Mouse (Mus musculus): ENCODE results near the gene Fpr3. TPM values are rescaled to one million over a fixed set of nuclear protein-coding genes. Genes with fewer than 3 reads are reported as not detected.

Fpr3 gene
- polyA plus RNA-seq, 1 experiment from 2014 or later: not detected

GRCm38 (mm10) chr17:17849906-17850712 lies 37.5 kb upstream of the Fpr3 start:
- H3K9ac ChIP-seq (ENCODE audit: low read length): no peak overlapping the region
- H3K36me3 ChIP-seq (ENCODE audit: control insufficient read depth, insufficient read depth): no peaks in the 10 kb centered on the region
- 25% methylated on average over 55 of the region's 55 CpGs for WGBS
- H3K4me2 ChIP-seq (ENCODE audit: low read depth, low read length): peak overlapping the region; percentile 20
- peaks cover 8% of the 10 kb centered on the region for H3K27me3 ChIP-seq (ENCODE audit: control insufficient read depth, insufficient read depth, low read length)
- H3K9me3 ChIP-seq (replicated peaks; ENCODE audit: control insufficient read depth, low read length): no peaks in the 10 kb centered on the region
- no peak for ATAC-seq (replicated peaks; ENCODE audit: extremely low read depth, insufficient read depth, low FRiP score)
- H3K4me1 ChIP-seq (ENCODE audit: control insufficient read depth, insufficient read depth, low read length): peaks cover 2% of the 10 kb centered on the region; the same call in 1 of the 2 replicates
- no peak overlapping the region for H3K27ac ChIP-seq (ENCODE audit: low read length)
- H3K4me3 ChIP-seq (ENCODE audit: low read length): no peak overlapping the region

DNA sequence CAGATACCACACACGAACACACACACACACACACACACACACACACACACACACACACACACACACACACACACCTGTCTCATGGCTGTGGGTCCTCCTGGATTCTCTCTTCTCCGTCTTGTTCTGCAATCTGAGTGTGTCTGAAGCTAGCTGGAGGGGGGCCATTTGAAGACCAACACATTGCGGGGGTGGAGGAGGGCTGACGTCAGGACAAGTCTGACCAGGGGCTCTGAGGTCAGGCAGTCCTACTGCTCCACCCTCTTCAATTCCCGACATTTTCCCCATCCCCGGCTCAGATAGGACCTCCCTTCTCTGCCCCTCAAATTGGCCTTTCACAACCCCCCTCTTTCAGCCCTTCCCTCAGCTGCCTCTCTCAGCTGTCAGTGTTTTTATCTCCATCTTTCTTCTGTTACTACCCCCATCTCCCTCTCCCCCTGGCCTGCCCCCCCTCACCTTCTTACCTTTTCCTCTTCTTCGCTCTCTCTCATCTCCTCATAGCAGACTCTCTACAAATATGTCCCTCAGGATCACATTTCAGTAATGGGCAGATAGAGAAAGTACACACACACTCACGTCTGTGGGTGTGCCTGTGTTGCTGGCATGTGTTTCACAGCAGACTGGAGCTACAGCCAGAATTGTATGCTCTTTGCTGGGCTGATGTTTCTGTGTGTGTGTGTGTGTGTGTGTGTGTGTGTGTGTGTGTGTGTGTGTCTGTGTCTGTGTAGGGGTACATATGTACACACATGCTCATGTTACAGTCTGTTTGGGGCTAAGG lies 32.4 kb upstream of the Fpr3 start, which contains the start of gene Has1:
Has1 (minus strand) TSS at position 142 of the 775 bp plus-strand sequence.
- Histone ChIP-seq H3K36me3 (ENCODE audit: control insufficient read depth, insufficient read depth) (no peaks in the 10 kb centered on the region), H3K9ac (ENCODE audit: low read length) (no peak within 1 kb of the TSS), H3K4me3 (ENCODE audit: low read length) (no peak within 1 kb of the TSS), H3K27ac (ENCODE audit: low read length) (no peak within 1 kb of the TSS), H3K4me2 (ENCODE audit: low read depth, low read length) (no peak within 1 kb of the TSS), H3K4me1 (ENCODE audit: control insufficient read depth, insufficient read depth, low read length) (no peaks in the 10 kb centered on the region; the same call in 1 of the 2 replicates), H3K9me3 (replicated peaks; ENCODE audit: control insufficient read depth, low read length) (no peaks in the 10 kb centered on the region), H3K27me3 (ENCODE audit: control insufficient read depth, insufficient read depth, low read length) (0 out of 2 replicates have a peak, but pooled peaks cover under 1% of the 10 kb centered on the region)
- WGBS: 44% methylated on average over 8 of the region's 8 CpGs
- no peak for ATAC-seq (replicated peaks; ENCODE audit: extremely low read depth, insufficient read depth, low FRiP score)

GRCm38 (mm10) chr17:17856612-17857011 lies 31.0 kb upstream of the Fpr3 start:
- Histone ChIP-seq H3K36me3 (ENCODE audit: control insufficient read depth, insufficient read depth) (no peaks in the 10 kb centered on the region), H3K27me3 (ENCODE audit: control insufficient read depth, insufficient read depth, low read length) (no peaks in the 10 kb centered on the region), H3K27ac (ENCODE audit: low read length) (no peak overlapping the region), H3K9me3 (replicated peaks; ENCODE audit: control insufficient read depth, low read length) (no peaks in the 10 kb centered on the region), H3K4me2 (ENCODE audit: low read depth, low read length) (no peak overlapping the region), H3K4me1 (ENCODE audit: control insufficient read depth, insufficient read depth, low read length) (no peaks in the 10 kb centered on the region), H3K4me3 (ENCODE audit: low read length) (no peak overlapping the region), H3K9ac (ENCODE audit: low read length) (no peak overlapping the region)
- 58% methylated on average over 1 of the region's 1 CpGs for WGBS
- no peak for ATAC-seq (replicated peaks; ENCODE audit: extremely low read depth, insufficient read depth, low FRiP score)

- no peak for ATAC-seq (replicated peaks; ENCODE audit: extremely low read depth, insufficient read depth, low FRiP score)
Observed at GRCm38 (mm10) chr17:17857446-17857845, 30.2 kb upstream of the Fpr3 start.

GRCm38 (mm10) chr17:17860110-17860509 lies 27.5 kb upstream of the Fpr3 start:
- no peaks in the 10 kb centered on the region for H3K9me3 ChIP-seq (replicated peaks; ENCODE audit: control insufficient read depth, low read length)
- H3K4me1 ChIP-seq (ENCODE audit: control insufficient read depth, insufficient read depth, low read length): no peaks in the 10 kb centered on the region
- H3K9ac ChIP-seq (ENCODE audit: low read length): no peak overlapping the region
- H3K27ac ChIP-seq (ENCODE audit: low read length): no peak overlapping the region
- ATAC-seq (replicated peaks; ENCODE audit: extremely low read depth, insufficient read depth, low FRiP score): no peak
- peaks cover 3% of the 10 kb centered on the region; the same call in 1 of the 2 replicates for H3K36me3 ChIP-seq (ENCODE audit: control insufficient read depth, insufficient read depth)
- no peak overlapping the region for H3K4me3 ChIP-seq (ENCODE audit: low read length)
- no peak overlapping the region for H3K4me2 ChIP-seq (ENCODE audit: low read depth, low read length)
- no peaks in the 10 kb centered on the region for H3K27me3 ChIP-seq (ENCODE audit: control insufficient read depth, insufficient read depth, low read length)
- WGBS: 81% methylated on average over 3 of the region's 3 CpGs

More at GRCm38 (mm10) chr17:17857446-17857845, 30.2 kb upstream of the Fpr3 start:
- H3K9ac ChIP-seq (ENCODE audit: low read length): no peak overlapping the region
- no peak overlapping the region for H3K4me3 ChIP-seq (ENCODE audit: low read length)
- H3K27me3 ChIP-seq (ENCODE audit: control insufficient read depth, insufficient read depth, low read length): no peaks in the 10 kb centered on the region
- H3K4me1 ChIP-seq (ENCODE audit: control insufficient read depth, insufficient read depth, low read length): no peaks in the 10 kb centered on the region
- H3K9me3 ChIP-seq (replicated peaks; ENCODE audit: control insufficient read depth, low read length): no peaks in the 10 kb centered on the region
- 72% methylated on average over 1 of the region's 1 CpGs for WGBS
- no peak overlapping the region for H3K4me2 ChIP-seq (ENCODE audit: low read depth, low read length)
- H3K36me3 ChIP-seq (ENCODE audit: control insufficient read depth, insufficient read depth): no peaks in the 10 kb centered on the region
- no peak overlapping the region for H3K27ac ChIP-seq (ENCODE audit: low read length)

DNA sequence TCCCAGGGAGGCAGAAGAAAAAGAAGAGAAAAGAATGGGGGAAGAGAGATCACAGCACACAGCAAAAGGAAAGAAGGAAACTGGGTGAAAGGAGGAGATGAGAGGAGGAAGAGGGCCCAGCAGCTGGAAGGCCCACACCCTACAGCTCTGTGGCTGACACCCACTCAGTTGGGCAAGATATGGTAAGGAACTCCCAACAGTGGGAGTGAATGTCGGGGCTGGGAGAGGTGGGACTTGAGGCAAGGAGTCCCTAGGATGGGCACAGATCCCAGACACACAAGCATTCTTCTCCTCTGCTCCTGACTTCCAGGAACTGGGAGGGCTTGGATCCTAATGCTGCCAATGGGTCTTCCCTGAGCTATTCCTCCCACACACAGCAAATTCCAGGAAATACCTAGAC lies 25.3 kb upstream of the Fpr3 start:
- WGBS: 73% methylated on average over 1 of the region's 1 CpGs

DNA sequence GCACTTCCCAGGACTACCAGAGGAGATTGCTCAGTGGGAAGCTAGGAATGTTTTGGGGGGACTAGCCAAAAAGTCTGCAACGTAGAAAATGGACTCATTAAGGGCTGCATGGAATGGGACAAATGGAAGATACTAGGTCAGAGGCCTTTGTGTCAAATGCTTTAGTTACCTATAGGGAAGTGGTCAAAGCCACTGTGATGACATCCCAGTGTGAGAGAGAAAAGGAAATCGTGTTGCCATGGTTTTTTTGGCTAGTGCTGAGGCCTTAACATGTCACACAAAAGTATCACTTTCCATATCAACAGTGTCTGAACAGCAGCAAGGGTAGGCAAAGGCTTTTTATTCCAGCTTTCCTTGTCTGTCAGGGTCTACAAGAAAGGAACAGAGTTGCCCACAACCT lies 22.5 kb upstream of the Fpr3 start:
- no peaks in the 10 kb centered on the region for H3K27me3 ChIP-seq (ENCODE audit: control insufficient read depth, insufficient read depth, low read length)
- no peak overlapping the region for H3K4me2 ChIP-seq (ENCODE audit: low read depth, low read length)
- H3K36me3 ChIP-seq (ENCODE audit: control insufficient read depth, insufficient read depth): peaks cover 5% of the 10 kb centered on the region; the same call in 1 of the 2 replicates
- no peak overlapping the region for H3K27ac ChIP-seq (ENCODE audit: low read length)
- 58% methylated on average over 2 of the region's 2 CpGs for WGBS
- H3K4me3 ChIP-seq (ENCODE audit: low read length): no peak overlapping the region
- H3K4me1 ChIP-seq (ENCODE audit: control insufficient read depth, insufficient read depth, low read length): no peaks in the 10 kb centered on the region
- no peak for ATAC-seq (replicated peaks; ENCODE audit: extremely low read depth, insufficient read depth, low FRiP score)
- no peaks in the 10 kb centered on the region for H3K9me3 ChIP-seq (replicated peaks; ENCODE audit: control insufficient read depth, low read length)
- H3K9ac ChIP-seq (ENCODE audit: low read length): no peak overlapping the region

More for the DNA sequence above, 25.3 kb upstream of the Fpr3 start:
- 0 out of 2 replicates have a peak, but pooled peaks have one; percentile 32 for ATAC-seq (replicated peaks; ENCODE audit: extremely low read depth, insufficient read depth, low FRiP score)
- Histone ChIP-seq H3K9me3 (replicated peaks; ENCODE audit: control insufficient read depth, low read length) (no peaks in the 10 kb centered on the region), H3K36me3 (ENCODE audit: control insufficient read depth, insufficient read depth) (peaks cover 5% of the 10 kb centered on the region; the same call in 1 of the 2 replicates), H3K9ac (ENCODE audit: low read length) (no peak overlapping the region), H3K4me3 (ENCODE audit: low read length) (no peak overlapping the region), H3K27ac (ENCODE audit: low read length) (no peak overlapping the region), H3K4me2 (ENCODE audit: low read depth, low read length) (no peak overlapping the region), H3K4me1 (ENCODE audit: control insufficient read depth, insufficient read depth, low read length) (no peaks in the 10 kb centered on the region), H3K27me3 (ENCODE audit: control insufficient read depth, insufficient read depth, low read length) (no peaks in the 10 kb centered on the region)

DNA sequence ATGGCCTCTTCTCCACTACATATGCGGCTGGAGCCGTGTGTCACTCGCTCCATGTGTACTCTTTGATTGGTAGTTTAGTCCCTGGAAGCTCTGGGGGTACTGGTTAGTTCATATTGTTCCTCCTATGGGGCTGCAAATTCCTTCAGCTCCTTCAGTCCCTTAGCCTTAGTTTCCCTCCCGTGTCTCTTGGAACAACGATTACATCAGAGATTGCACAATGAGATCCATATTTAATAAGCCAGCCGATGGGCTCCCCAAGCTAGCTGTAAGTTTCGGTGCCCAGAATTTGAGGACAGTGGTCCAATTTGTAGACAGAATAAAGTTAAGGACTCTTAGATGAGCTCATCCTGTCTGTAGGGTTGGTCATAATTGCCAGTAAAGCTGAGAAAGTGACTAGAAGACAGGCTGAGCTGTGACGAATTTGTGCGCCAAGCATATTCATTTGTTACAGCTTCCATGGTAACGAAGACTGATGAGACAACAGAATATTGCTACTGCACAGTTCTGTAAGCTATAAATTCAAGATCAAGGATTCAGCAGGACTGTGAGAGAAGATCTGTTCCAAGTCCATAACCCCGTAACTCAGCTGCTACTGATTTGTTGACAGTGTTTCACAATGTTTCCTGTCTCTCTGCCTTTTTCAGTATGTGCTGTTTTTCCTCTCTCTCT lies 20.7 kb upstream of the Fpr3 start:
- Histone ChIP-seq H3K4me3 (ENCODE audit: low read length) (no peak overlapping the region), H3K9me3 (replicated peaks; ENCODE audit: control insufficient read depth, low read length) (no peaks in the 10 kb centered on the region), H3K4me1 (ENCODE audit: control insufficient read depth, insufficient read depth, low read length) (no peaks in the 10 kb centered on the region), H3K4me2 (ENCODE audit: low read depth, low read length) (no peak overlapping the region), H3K27ac (ENCODE audit: low read length) (no peak overlapping the region), H3K9ac (ENCODE audit: low read length) (no peak overlapping the region), H3K36me3 (ENCODE audit: control insufficient read depth, insufficient read depth) (peaks cover 5% of the 10 kb centered on the region; the same call in 1 of the 2 replicates), H3K27me3 (ENCODE audit: control insufficient read depth, insufficient read depth, low read length) (no peaks in the 10 kb centered on the region)
- WGBS: 83% methylated on average over 11 of the region's 11 CpGs
- no peak for ATAC-seq (replicated peaks; ENCODE audit: extremely low read depth, insufficient read depth, low FRiP score)
